Mouse (Mus musculus) MN1 (cell line): ENCODE data around the gene Syt9.
A peak's percentile ranks its signal among the peaks of the same experiment; 100 is the strongest.

Experiments used
- DNase-seq: peaks from one replicate; pipeline ENCODE4 v3.0.0-alpha.2; 2016; ENCODE audit warnings: low spot score

Gene Syt9

GRCm38 (mm10) chr7:107545011-107545410 is 174.5 kb downstream of the Syt9 start:
- DNase-seq = no peak

DNA sequence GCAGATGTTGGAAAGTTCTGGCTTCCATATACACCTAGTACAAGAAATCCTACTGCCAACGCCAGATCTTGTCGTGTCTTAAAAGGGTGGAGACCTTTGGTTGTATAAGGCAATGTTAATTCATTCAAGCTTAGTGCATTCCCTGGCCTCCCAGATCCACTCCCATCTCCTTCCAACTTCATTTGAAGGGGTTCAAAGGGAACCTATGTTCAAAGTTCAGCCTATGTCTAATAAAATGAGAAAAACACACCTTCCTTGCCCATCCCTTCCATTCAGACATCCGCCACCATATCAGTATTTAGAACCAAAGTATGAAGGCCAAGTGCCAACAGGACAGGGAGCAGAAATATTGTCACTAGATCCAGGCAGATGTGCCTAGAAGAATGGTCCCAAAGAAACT is 177.3 kb downstream of the Syt9 start:
- DNase-seq = no peak

DNA sequence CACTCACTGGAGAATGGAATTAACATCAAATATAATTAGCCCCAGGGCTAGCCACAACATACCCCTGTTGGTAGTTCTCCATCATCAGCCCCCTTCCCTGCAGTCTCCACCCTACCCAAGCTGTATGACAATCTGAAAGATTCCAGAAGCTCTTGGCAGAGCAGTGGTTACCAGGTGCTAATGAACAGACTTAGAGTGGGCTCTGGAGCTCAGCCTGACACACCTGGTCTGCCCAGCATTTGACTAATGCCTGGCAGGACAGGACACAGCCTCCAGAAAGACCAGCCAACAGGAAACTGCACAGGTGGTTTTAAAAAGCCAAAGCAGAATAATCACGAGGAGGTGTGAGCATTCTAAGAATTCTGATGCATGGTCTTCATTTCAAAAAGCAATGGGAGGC is 182.9 kb downstream of the Syt9 start:
- peak; percentile 23 for DNase-seq

DNA sequence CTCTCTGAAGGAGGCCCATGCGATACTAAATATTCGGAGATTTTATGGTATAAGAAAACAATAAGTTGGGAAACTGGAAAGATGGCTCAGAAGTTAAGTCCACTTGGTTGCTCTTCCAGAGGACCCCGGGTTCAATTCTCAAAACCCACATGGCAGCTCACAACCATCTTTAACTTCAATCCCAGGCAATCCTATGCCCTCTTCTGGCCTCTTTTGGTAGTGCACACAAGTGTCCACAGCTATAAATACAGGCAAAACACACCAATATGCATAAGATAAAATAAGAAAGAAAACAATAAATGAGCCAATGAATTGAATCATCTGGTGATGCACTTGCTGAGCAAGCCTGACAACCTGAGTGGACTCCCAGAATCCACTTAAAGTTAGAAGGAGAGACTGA is 185.4 kb downstream of the Syt9 start:
- no peak for DNase-seq

- peak; percentile 33 for DNase-seq
Observed at GRCm38 (mm10) chr7:107560675-107561074, 190.1 kb downstream of the Syt9 start.

- DNase-seq = no peak
Observed at GRCm38 (mm10) chr7:107561584-107561983, 191.1 kb downstream of the Syt9 start.

GRCm38 (mm10) chr7:107563727-107564126 is 193.2 kb downstream of the Syt9 start:
- DNase-seq = peak; percentile 76

DNA sequence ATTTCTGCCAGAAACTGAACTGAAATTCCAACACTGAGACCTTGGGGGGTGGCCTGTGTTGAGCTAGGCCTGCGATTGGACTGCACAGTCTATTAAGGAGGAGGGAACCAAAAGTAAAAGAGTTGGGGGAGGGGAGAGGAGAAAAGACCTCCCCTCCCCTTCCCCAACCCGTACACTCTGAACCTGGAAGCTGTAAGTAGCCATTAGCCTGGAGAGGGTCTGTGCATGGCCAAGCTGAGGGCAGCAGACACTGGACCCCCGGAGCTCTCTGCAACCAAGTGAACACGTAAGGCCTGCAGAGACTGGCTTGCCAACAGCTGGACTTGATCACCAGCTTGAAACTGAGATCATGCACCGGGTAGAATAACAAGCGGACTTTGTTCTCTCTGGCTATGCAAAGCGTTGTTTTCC is 196.7 kb downstream of the Syt9 start, which contains the start of gene Olfml1:
Olfml1 (plus strand) TSS at position 186 of the 411 bp plus-strand sequence.
- DNase-seq = peak; percentile 63

DNA sequence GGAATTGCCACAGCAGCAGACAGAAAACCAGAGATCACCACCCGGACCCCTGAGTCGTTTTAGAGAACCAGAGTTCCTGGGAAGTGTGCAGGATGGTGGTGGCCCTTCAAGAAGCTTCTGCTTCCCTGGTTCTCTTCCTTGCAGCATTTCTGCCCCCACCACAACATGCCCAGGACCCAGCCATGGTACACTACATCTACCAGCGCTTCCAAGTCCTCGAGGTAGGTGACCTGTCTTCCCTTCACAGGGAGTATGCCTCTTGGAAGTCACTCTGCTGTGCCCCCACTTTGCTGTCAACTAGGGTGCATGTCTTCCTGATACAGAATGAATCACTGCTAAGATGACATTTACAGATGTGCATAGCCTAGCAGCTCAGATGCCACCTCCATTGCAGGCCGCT is 197.1 kb downstream of the Syt9 start:
- no peak for DNase-seq

DNA sequence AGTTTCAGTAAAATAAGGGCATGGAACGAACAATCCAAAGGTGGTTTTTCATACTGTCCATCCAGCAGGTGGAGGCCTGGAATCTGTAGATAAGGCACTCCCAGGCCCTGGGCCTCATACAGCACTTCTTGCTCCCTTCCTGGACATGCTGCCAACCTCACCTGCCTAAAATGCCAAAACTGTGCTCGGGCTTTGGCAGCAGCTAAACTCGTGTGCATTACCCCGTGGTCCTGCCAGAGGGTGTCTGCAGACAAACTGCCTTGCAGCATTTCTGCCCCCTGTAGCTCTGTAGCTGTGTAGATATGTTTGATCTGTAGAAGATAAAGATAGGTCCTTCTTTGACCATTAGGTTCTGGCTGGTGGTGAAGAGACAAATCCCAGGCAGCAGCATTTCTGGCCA is 198.4 kb downstream of the Syt9 start:
- DNase-seq = peak; percentile 52

DNA sequence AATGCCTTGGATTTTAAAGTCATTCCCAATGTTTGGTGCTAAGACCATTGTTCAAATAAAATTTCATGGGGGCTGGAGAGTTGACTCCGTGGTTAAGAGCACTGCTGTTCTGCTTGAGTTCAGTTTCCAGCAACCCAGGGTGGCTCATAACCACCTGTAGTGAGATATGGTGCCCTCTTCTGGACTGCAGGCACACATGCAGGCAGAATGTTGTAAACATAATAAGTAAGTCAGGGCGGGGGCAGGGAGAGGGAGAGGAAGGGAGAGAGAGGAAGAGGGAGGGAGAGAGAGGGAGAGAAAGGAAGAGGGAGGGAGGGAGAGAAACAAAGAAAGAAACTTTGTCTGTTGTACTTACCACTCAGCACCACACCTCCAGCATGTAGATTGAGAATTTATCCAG is 203.3 kb downstream of the Syt9 start:
- no peak for DNase-seq

- no peak for DNase-seq
Observed at GRCm38 (mm10) chr7:107574276-107574675, 203.7 kb downstream of the Syt9 start.

DNA sequence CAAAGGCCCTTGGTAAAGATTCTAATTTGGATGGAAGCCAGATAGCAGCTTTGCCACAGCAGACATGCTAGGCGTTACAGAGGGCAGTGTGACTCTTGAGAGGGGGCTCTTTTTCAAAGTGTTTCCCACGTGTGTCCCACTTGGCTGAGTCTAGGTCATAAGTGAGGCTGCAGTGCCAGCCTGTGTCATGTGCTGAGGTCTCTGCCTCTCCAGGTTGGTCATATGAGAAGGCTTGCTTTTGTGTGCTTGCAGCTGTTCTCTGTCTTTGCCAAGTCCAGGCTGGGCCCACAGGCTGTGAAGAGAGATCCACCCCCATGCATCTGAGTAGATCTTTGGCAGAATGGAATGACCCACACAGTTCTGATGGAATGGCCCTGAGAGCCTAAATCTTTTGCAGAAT is 222.1 kb downstream of the Syt9 start:
- no peak for DNase-seq

DNA sequence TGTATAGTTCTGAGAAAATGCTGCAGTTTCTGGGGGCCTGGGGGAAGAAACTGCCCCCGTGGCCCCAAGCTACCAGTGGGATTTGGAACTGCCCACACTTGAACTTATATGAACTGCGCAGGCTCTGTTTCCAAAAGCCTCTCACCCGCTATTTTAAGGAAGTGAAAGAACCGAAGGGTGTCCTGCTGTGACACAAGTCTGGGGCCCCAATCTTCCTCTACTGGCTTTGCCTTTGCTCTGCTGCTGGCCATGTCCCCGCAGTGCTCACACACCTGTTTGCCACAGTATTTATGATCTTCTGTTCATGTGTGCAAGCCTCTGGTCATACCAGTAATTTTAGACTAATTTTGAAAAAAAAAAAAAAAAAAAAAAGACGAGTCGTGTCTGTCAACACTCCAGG is 223.4 kb downstream of the Syt9 start:
- DNase-seq = no peak

DNA sequence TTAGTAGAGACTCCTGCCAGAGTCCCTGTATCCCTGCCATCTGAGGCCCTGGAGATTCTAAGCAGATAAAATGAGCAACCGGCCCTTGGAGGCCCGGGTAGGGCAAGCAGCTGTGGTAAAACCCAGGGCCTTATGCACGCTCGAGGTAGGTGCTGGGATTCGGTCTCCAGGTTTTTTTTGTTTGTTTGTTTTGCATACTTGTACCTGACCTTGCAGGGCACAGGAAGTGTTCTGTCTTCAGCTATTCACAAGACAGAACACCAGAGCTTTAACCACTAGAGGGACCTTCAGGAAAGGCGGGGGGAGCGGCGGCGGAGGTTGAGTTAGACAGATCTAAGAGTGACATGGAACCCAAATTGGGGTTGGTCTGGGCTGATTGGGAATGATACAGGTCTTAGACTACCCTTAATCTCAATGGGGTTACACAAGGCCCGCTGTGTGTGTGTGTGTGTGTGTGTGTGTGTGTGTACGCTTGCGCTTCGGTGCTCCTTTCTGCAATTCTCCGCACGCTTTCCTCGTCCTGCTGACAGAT is 223.9 kb downstream of the Syt9 start:
- no peak for DNase-seq

- no peak for DNase-seq
Observed at GRCm38 (mm10) chr7:107594857-107595402, 224.4 kb downstream of the Syt9 start, which contains the start of gene Ppfibp2. TSS of gene Ppfibp2 (plus strand) at chr7:107595207.

- no peak for DNase-seq
Observed at GRCm38 (mm10) chr7:107595426-107595825, 224.9 kb downstream of the Syt9 start.

- no peak for DNase-seq
Observed at GRCm38 (mm10) chr7:107596753-107597152, 226.2 kb downstream of the Syt9 start.

GRCm38 (mm10) chr7:107597956-107598355 is 227.4 kb downstream of the Syt9 start:
- no peak for DNase-seq
